ENCODE assay signal across 16 mouse cellular contexts in the genomic region with DNA sequence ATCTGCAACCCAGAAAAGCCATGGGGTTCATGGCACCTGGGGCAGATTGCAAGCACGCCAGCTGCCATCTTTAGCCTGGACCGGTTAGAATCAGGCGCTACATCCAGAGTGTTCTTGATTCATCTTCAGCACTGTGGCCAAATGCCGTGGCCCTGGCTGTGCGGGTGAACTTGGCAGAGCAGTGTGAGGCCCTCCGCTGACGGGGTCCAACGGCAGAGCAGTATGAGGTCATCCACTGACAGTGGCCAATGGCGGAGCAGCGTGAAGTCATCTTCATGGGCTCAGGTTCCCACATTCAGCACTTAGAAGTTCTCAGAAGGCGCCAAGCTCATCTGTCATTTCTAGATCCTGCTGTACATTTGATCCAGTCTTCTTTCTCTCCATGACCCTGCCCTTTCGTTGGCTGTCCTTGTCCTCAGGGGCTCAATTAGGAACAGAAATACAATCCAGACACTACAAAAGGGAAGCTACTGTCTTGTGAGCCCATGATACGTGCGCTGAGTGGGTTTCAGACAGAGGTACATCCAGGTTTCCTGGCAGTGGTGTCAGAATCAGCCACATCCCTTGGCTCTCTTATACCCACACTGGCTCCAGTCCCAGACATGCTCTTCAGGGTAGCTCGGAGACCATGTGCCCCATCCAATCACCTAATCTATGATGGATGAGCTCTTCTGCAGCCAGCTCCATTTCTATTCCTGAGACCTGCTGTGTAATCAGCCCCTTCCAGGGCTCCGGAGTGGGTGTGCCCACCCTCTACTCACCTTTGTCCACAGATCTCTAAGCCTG.
"Had no signal": no experiment of that assay in that cellular context is flagged by ENCODE, and none has a peak within 500 bp of the region (broad histone marks: within the 10 kb centered on the region; RNA-seq: fewer than 3 reads in every experiment).

No protein-coding gene starts in this region.

- H3K36me3 ChIP-seq: limb, embryonic 10.5 days; midbrain, embryonic 10.5 days; neural tube, embryonic 15.5 days had no signal

- H3K4me1 ChIP-seq: neural tube, embryonic 15.5 days had no signal

- H3K9ac ChIP-seq: lung, embryonic 14.5 days; neural tube, embryonic 15.5 days had no signal

- H3K4me3 ChIP-seq: limb, embryonic 10.5 days; midbrain, embryonic 10.5 days; myocyte; neural tube, embryonic 15.5 days had no signal

- H3K27ac ChIP-seq: kidney, postnatal 0 days; limb, embryonic 10.5 days; midbrain, embryonic 10.5 days; neural tube, embryonic 15.5 days; stomach, postnatal 0 days had no signal

- DNase-seq: kidney, adult 9 months; kidney, postnatal 36 days; layer of hippocampus, adult 9-11 months; lung, embryonic 14.5 days; lung, postnatal 10 days; lung, postnatal 4 days; right cerebral cortex, adult 18-20 months; right cerebral cortex, postnatal 25 days; thymus, postnatal 4 days had no signal

- H3K4me2 ChIP-seq: liver, embryonic 11.5 days; lung, embryonic 14.5 days; neural tube, embryonic 15.5 days had no signal

- H3K9me3 ChIP-seq: limb, embryonic 10.5 days; midbrain, embryonic 10.5 days; neural tube, embryonic 15.5 days had no signal

- H3K27me3 ChIP-seq: neural tube, embryonic 15.5 days had no signal
